Comparison of ENCODE assay signal across 8 mouse cellular contexts in genomic region chr6:142659038-142659437, GRCm38 (mm10). TPM values are rescaled to one million over a fixed set of nuclear protein-coding genes. Genes with fewer than 3 reads are reported as not detected.
A peak's percentile ranks its signal among the peaks of the same experiment; 100 is the strongest.
DNase-seq lines count a peak whose midpoint lies in the region; ATAC-seq lines count a peak whose summit lies in the region.
"Had no signal": no experiment of that assay in that cellular context is flagged by ENCODE, and none has a peak within 500 bp of the region (broad histone marks: within the 10 kb centered on the region; RNA-seq: fewer than 3 reads in every experiment).

No protein-coding gene starts in this region.

- H3K4me3 ChIP-seq in kidney, embryonic 14.5 days (ENCODE audit: low read length) = no peak overlapping the region
- H3K4me3 ChIP-seq in midbrain, embryonic 11.5 days (ENCODE audit: low read depth, low read length) = no peak overlapping the region
- H3K4me3 ChIP-seq: liver, embryonic 13.5 days had no signal

- ATAC-seq in kidney, embryonic 14.5 days (ENCODE audit: low FRiP score, low TSS enrichment) = no peak
- no peak for ATAC-seq in midbrain, embryonic 11.5 days (ENCODE audit: low FRiP score)

- peak; percentile 43 for DNase-seq in kidney, adult 9 months
- peak; percentile 81 for DNase-seq in ES-CJ7 (ENCODE audit: low read depth, low spot score)
- peak; percentile 23 for DNase-seq in c-Kit-positive CD71-negative TER-119-negative erythroid progenitor cells, embryonic 14.5 days (ENCODE audit: low read depth)
- peak; percentile 41 for DNase-seq in mesoderm, embryonic 11.5 days (ENCODE audit: low read depth, low spot score)
- no peak for DNase-seq in gastrocnemius, postnatal 25 days
- DNase-seq in midbrain, embryonic 11.5 days (ENCODE audit: low spot score, missing footprints) = no peak
- DNase-seq: liver, embryonic 13.5 days had no signal

- H3K36me3 ChIP-seq in kidney, embryonic 14.5 days (ENCODE audit: control insufficient read depth, insufficient read depth, low read length) = no peaks in the 10 kb centered on the region
- H3K36me3 ChIP-seq in midbrain, embryonic 11.5 days (ENCODE audit: control insufficient read depth, insufficient read depth, low read length) = no peaks in the 10 kb centered on the region
- H3K36me3 ChIP-seq: liver, embryonic 13.5 days had no signal

- no peaks in the 10 kb centered on the region for H3K9me3 ChIP-seq in kidney, embryonic 14.5 days (ENCODE audit: control insufficient read depth, low read length)
- H3K9me3 ChIP-seq in midbrain, embryonic 11.5 days (ENCODE audit: control insufficient read depth, low read length) = no peaks in the 10 kb centered on the region
- H3K9me3 ChIP-seq: liver, embryonic 13.5 days had no signal

- no peak overlapping the region for H3K9ac ChIP-seq in kidney, embryonic 14.5 days (ENCODE audit: low read depth, low read length)
- H3K9ac ChIP-seq in midbrain, embryonic 11.5 days (ENCODE audit: low read length) = no peak overlapping the region
- H3K9ac ChIP-seq: liver, embryonic 13.5 days had no signal

- H3K4me1 ChIP-seq in kidney, embryonic 14.5 days (ENCODE audit: control insufficient read depth, insufficient read depth, low read length) = no peaks in the 10 kb centered on the region
- no peaks in the 10 kb centered on the region for H3K4me1 ChIP-seq in midbrain, embryonic 11.5 days (ENCODE audit: control insufficient read depth, insufficient read depth, low read length)
- H3K4me1 ChIP-seq: liver, embryonic 13.5 days had no signal

- no peak overlapping the region for H3K27ac ChIP-seq in kidney, embryonic 14.5 days (ENCODE audit: low read depth, low read length)
- H3K27ac ChIP-seq in midbrain, embryonic 11.5 days (ENCODE audit: low read depth, low read length) = no peak overlapping the region
- H3K27ac ChIP-seq: liver, embryonic 13.5 days had no signal

- WGBS in kidney, embryonic 14.5 days = 78% methylated on average over 5 of the region's 5 CpGs
- WGBS in midbrain, embryonic 11.5 days = 58% methylated on average over 5 of the region's 5 CpGs

- H3K27me3 ChIP-seq in kidney, embryonic 14.5 days (ENCODE audit: control insufficient read depth, insufficient read depth, low read length) = no peaks in the 10 kb centered on the region
- H3K27me3 ChIP-seq in midbrain, embryonic 11.5 days (ENCODE audit: control insufficient read depth, insufficient read depth, low read length) = no peaks in the 10 kb centered on the region
- H3K27me3 ChIP-seq: liver, embryonic 13.5 days had no signal

- no peak overlapping the region for H3K4me2 ChIP-seq in kidney, embryonic 14.5 days (replicated peaks; ENCODE audit: low read depth, low read length)
- no peak overlapping the region for H3K4me2 ChIP-seq in midbrain, embryonic 11.5 days
- H3K4me2 ChIP-seq: liver, embryonic 13.5 days had no signal

RNA-seq across cellular contexts. Expression of gene Abcc9, which starts 43.1 kb away (rescaled TPM):
- polyA plus RNA-seq in kidney, embryonic 14.5 days (2014; fragmentation: Nextera tagmentation; extraction: Ambion mirVana) = 6.4 and 7.3 TPM in 2 replicates
- 100 to 1,000 TPM; 110 to 129 TPM for total RNA-seq in gastrocnemius, postnatal 25 days (2021)
- polyA plus RNA-seq in midbrain, embryonic 11.5 days (2014; fragmentation: Nextera tagmentation; extraction: Ambion mirVana) = 2.4 and 2.8 TPM in 2 replicates

Comparison
In these comparisons a context has a peak if more than half of its experiments do, and no peak if none do; other contexts are left out.
1. DNase-seq: peak in kidney, adult 9 months (single experiment), ES-CJ7 (single experiment), c-Kit-positive CD71-negative TER-119-negative erythroid progenitor cells, embryonic 14.5 days (single experiment) and mesoderm, embryonic 11.5 days (single experiment); none in gastrocnemius, postnatal 25 days (single experiment) and midbrain, embryonic 11.5 days (single experiment).